Mouse (Mus musculus): ENCODE results near the gene Cyp2d11.
"Not testable (repeated sequence)": the region's sequence is repeated elsewhere in the genome, so short reads cannot be mapped to it uniquely, and the experiment has no call there.

Gene Cyp2d11

DNA sequence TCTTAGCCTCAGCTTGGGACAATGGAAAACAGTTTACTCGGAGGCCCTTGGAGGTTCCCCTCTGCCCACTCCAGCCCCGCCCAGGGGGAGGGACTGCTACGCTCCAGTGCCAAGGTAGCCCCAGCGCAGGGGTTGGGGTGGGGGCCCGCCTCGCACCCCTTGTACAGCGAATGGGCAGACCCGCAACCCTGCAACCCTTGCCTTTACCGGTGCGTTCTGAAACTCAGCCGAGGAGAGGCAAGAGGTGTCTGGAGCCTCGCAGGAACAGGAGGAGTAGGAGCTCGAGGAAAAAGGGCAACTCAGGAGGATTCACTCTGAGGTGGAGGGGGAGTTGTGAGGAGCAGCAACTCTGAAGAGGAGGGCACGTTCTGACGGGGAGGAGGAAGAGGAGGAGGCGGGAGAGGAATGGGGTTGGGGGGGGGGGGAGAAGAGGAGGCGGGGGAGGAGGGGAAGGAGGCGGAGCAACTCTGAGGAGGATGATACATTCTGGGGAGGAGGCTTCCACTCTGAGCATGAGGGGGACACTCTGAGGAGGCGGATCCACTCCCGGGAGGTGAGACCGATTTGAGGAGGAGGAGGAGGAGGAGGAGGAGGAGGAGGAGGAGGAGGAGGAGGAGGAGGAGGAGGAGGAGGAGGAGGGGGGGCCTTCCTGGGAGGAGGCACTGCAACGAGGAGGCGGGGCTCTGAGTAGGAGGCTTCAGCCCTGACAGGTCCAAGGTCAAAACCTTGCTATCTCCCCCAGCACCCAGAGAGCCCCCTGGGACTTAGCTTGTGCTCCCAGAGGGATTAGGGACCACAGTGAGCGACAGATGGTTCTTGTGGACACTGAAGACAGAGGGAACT, 13.7 kb downstream of the Cyp2d11 start, which contains the start of gene Cyp2d22:
Gene Cyp2d22 (minus strand): TSS at position 390 of the 843 bp plus-strand sequence.
- DNase-seq (ENCODE audit: low read depth, low spot score), result peak; percentile 31

- no peak for DNase-seq (ENCODE audit: low read depth, low spot score)
Observed at GRCm38 (mm10) chr15:82379511-82379870, 14.3 kb downstream of the Cyp2d11 start.

DNA sequence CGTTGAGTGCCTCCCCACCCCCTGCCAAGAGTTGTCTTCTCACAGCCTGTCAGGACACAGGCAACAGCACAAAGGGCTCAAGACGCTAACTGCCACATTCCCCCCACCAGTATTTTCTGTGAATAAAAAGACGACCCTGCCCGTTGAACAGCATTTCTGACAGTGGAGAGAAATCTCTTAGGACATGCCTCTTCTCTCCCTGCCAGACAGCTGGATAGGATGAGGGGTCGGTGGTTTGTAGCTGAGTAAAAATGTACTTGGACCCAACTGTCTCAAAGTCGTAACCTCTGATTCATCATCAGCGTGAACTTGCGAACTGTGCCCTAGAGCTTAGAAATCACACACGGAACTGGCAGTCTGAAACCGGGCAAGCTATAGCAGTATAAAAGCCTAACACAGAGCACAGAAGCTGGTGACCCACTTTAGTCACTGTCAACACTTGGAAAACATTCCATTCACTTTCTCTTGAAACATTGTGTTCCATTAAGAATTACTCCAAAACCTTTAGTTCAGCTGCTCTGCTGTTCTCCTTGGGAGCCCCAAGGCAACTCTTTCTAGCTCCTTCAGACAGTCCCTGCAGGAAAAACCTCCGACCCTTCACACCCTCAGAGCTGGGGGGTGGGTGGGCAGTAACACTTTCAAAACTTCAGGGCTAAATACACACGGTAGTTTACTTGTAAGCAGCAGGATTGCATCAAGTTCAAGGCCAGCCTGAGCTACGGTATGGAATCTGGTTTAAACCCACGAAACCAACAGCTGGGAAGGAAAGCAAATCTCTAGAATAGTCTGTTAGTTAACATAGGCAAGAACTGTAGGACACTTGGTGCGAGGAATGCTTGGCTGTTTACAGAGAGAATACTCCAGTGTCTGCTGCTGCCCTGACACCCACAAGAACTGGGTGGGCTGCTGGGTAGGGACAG, 15.3 kb downstream of the Cyp2d11 start:
- DNase-seq (ENCODE audit: low read depth, low spot score), result no peak

GRCm38 (mm10) chr15:82377701-82378100, 16.1 kb downstream of the Cyp2d11 start:
- DNase-seq (ENCODE audit: low read depth, low spot score), result no peak

GRCm38 (mm10) chr15:82376393-82377138, 17.3 kb downstream of the Cyp2d11 start:
- DNase-seq (ENCODE audit: low read depth, low spot score), result no peak

DNA sequence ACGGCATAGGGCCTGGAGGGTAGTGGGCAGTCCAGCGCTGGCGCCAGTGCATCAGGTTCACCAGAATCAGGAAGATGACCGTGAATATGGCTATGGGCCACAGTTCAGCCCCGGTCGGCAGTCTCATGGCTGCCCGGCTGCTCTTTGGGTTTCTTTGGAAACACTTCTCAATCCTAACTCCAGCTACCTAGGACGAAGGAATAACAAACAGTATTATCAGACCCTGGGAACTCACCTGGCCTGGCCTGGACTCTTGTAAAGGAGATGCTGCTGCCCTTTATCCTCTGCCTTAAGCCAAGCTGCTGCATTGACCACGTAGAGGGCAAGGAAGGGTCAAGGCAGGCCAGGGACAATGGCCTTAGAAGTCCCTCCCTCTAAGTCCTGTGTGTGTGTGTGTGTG, 18.0 kb downstream of the Cyp2d11 start:
- no peak for DNase-seq (ENCODE audit: low read depth, low spot score)

- DNase-seq (ENCODE audit: low read depth, low spot score), result no peak
Observed at GRCm38 (mm10) chr15:82374437-82374836, 19.4 kb downstream of the Cyp2d11 start.

DNA sequence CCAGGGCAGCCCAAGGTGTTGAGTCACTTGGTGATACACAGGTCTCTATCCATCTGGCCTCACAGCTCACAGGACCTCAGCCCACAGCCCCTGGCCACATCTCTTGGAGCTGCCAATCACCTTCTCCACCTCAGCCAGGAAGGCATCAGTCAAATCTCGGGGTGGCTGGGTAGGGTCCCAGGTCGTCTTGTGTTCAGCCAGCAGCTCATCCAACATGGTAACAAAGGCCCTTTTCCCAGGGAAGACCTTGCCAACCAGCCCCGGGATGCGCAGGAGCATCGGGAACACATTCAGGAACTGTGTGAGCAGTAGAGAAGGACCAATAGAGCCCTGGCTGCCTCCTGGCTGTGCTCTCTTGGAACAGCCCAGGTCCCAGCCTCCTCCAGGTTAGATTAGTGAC, 20.8 kb downstream of the Cyp2d11 start:
- no peak for DNase-seq (ENCODE audit: low read depth, low spot score)

GRCm38 (mm10) chr15:82372446-82372845, 21.4 kb downstream of the Cyp2d11 start:
- no peak for DNase-seq (ENCODE audit: low read depth, low spot score)

GRCm38 (mm10) chr15:82368851-82369250, 25.0 kb downstream of the Cyp2d11 start:
- no peak for DNase-seq (ENCODE audit: low read depth, low spot score)

DNA sequence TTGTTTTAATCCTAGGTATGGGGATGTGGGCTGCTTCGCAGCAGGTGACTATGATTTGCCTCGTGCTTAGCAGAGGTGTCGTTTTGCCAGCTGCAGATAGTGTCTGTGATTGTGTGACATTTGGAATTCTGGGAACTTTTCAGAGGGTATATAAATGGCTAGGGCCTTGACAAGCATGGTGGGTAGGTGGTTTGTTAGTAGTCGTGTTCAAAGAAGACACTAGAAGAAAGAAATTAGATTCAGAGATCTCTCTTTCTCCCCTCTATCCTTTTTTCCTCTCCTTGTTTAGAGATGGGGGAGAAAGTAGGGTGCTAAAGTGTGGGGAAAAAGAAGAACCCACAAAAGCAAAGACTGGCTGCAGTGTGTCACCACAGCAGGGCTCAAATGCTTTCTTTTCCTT, 25.7 kb downstream of the Cyp2d11 start:
- no peak for DNase-seq (ENCODE audit: low read depth, low spot score)

DNA sequence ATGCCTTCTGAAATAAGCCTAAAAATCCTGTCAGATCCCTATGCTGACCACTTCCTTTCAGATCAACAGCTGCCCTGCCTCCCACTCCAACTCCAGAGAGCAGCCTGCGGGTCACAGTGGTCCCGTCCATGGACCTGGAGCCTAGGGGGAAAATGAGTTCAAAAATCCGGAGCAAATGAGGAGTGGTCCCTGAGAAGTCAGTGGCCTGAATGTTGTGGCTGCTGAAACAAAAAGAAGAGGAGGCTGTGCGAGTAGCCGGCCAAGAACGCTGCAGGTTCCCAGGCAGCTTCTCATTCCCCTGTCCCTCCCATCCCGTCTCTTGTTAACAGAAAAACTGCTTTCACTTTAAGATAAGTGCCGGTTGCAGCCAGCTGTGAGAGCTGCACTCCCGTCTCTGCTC, 29.3 kb downstream of the Cyp2d11 start:
- DNase-seq (ENCODE audit: low read depth, low spot score), result not testable (repeated sequence)

- not testable (repeated sequence) for DNase-seq (ENCODE audit: low read depth, low spot score)
Observed at GRCm38 (mm10) chr15:82363801-82364200, 30.0 kb downstream of the Cyp2d11 start.

DNA sequence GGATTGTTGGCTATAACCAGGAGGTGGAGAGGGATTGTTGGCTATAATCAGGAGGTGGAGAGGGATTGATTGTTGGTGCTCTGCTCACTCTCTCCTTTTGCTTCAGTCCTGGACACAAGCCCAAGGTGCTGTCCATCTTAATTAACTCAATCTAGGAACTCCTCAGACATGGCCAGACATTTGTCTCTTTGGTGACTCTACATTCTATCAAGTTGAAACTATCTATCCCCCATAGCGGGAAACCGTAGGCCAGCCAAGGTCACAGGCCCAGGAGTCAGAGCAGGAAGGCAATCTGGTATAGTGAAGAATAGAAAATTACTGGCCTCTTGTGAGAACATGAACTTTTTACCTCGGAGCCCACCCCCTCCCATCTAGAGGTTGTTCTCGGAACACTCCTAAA, 31.6 kb downstream of the Cyp2d11 start:
- no peak for DNase-seq (ENCODE audit: low read depth, low spot score)

- no peak for DNase-seq (ENCODE audit: low read depth, low spot score)
Observed at GRCm38 (mm10) chr15:82361459-82362018, 32.3 kb downstream of the Cyp2d11 start.

- no peak for DNase-seq (ENCODE audit: low read depth, low spot score)
Observed at GRCm38 (mm10) chr15:82358431-82359260, 35.2 kb downstream of the Cyp2d11 start.

DNA sequence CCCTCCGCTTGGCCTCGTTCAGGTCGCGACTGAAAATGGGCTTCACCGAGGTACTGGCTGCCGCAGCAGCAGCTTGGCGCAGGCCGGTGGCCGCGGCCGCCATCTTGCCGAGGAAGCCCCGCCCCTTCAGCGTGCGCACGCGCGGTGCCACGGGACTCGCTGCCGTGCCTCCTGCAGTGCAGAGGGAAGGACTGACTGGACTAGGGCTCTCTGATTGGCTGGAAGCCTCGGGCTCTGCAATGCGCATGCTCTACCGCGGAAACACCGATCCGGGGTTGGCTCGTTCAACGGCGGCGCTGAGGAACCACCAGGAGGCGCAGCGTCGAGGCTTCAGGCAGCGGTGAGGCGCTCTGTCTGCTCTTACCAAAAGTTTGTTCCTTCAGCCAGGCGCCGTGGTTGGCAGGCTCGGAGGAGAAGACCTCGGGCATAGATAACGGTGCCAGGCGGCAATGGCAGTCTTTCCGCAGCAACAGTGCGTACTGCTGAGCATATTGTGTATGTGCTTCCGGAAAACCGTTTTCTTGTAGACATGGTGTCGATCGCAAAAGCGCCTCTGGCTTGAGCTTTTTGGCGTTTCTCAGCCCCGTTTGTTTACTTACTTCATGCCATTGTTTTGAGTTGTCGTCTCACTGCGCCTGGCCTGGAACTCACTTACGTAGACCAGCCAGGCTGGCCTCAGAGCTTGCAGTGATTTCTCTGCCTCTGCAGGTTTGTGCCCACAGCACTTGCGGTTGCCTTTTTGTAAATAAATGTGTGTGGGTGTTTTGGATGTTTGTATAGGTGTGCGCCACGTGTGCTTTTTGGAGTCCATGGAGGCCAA, 39.5 kb downstream of the Cyp2d11 start, which contains the start of gene Ndufa6:
Gene Ndufa6 (minus strand): TSS at position 197 of the 820 bp plus-strand sequence.
- peak; percentile 98 for DNase-seq (ENCODE audit: low read depth, low spot score)

GRCm38 (mm10) chr15:82353745-82354113, 40.1 kb downstream of the Cyp2d11 start:
- no peak for DNase-seq (ENCODE audit: low read depth, low spot score)

GRCm38 (mm10) chr15:82353078-82353744, 40.6 kb downstream of the Cyp2d11 start:
- no peak for DNase-seq (ENCODE audit: low read depth, low spot score)

All from forelimb bud, embryonic 11.5 days (tissue).